Comparison of ENCODE assay signal across 8 mouse cellular contexts in genomic region chr12:113152272-113152661, GRCm38 (mm10). TPM values are rescaled to one million over a fixed set of nuclear protein-coding genes. Genes with fewer than 3 reads are reported as not detected.
DNase-seq lines count a peak whose midpoint lies in the region; ATAC-seq and TF ChIP-seq lines count a peak whose summit lies in the region.

No protein-coding gene starts in this region.

- H3K4me2 ChIP-seq in forebrain, embryonic 11.5 days (ENCODE audit: low read depth, low read length, severe bottlenecking) = peak overlapping the region; percentile 64
- H3K4me2 ChIP-seq in hindbrain, embryonic 11.5 days (replicated peaks; ENCODE audit: low read depth, low read length) = peak overlapping the region; percentile 73
- peak overlapping the region; percentile 78 for H3K4me2 ChIP-seq in liver, embryonic 16.5 days (ENCODE audit: low read depth, low read length)

- H3K36me3 ChIP-seq in kidney, adult 2 months (ENCODE audit: control insufficient read depth, insufficient read depth, low read length) = no peaks in the 10 kb centered on the region
- H3K36me3 ChIP-seq in forebrain, embryonic 11.5 days (ENCODE audit: control insufficient read depth, insufficient read depth, low read length) = no peaks in the 10 kb centered on the region
- no peaks in the 10 kb centered on the region for H3K36me3 ChIP-seq in hindbrain, embryonic 11.5 days (ENCODE audit: control insufficient read depth, insufficient read depth, low read length)
- no peaks in the 10 kb centered on the region for H3K36me3 ChIP-seq in liver, embryonic 16.5 days (ENCODE audit: control insufficient read depth, insufficient read depth)

- peaks cover 16% of the 10 kb centered on the region for H3K4me1 ChIP-seq in kidney, adult 2 months (ENCODE audit: control insufficient read depth, insufficient read depth, low read length)
- H3K4me1 ChIP-seq in forebrain, embryonic 11.5 days (replicated peaks; ENCODE audit: control insufficient read depth, insufficient read depth, low read length) = peaks cover 20% of the 10 kb centered on the region
- H3K4me1 ChIP-seq in hindbrain, embryonic 11.5 days (replicated peaks; ENCODE audit: control insufficient read depth, insufficient read depth, low read length) = peaks cover 10% of the 10 kb centered on the region; the same call in 1 of the 2 replicates
- peaks cover 52% of the 10 kb centered on the region for H3K4me1 ChIP-seq in liver, embryonic 16.5 days (ENCODE audit: control insufficient read depth, low read depth, low read length)
- H3K4me1 ChIP-seq in olfactory bulb, adult 2 months (ENCODE audit: control insufficient read depth, insufficient read depth, low read length) = peaks cover 24% of the 10 kb centered on the region

- ATAC-seq in forebrain, embryonic 11.5 days (replicated peaks; ENCODE audit: low FRiP score) = no peak
- ATAC-seq in hindbrain, embryonic 11.5 days (ENCODE audit: low FRiP score) = no peak
- no peak for ATAC-seq in liver, embryonic 16.5 days (ENCODE audit: low read depth)

- WGBS in kidney, adult 2 months = 33% methylated on average over 19 of the region's 19 CpGs
- WGBS in forebrain, embryonic 11.5 days = 25% methylated on average over 19 of the region's 19 CpGs
- WGBS in hindbrain, embryonic 11.5 days = 24% methylated on average over 19 of the region's 19 CpGs
- 5% methylated on average over 19 of the region's 19 CpGs for WGBS in liver, embryonic 16.5 days (ENCODE audit: insufficient replicate concordance)
- WGBS in olfactory bulb, adult 2 months = 41% methylated on average over 19 of the region's 19 CpGs

- no peaks in the 10 kb centered on the region for H3K9me3 ChIP-seq in forebrain, embryonic 11.5 days (ENCODE audit: control insufficient read depth, low read length)
- no peaks in the 10 kb centered on the region for H3K9me3 ChIP-seq in hindbrain, embryonic 11.5 days (ENCODE audit: control insufficient read depth, low read length)
- H3K9me3 ChIP-seq in liver, embryonic 16.5 days (replicated peaks; ENCODE audit: control insufficient read depth, low read length) = no peaks in the 10 kb centered on the region

- TF ChIP-seq CTCF in kidney, adult 2 months (conservative IDR thresholded peaks at IDR 0.05; ENCODE audit: insufficient read depth, insufficient read length, low read depth, low read length) = no peak
- no peak for TF ChIP-seq CTCF in olfactory bulb, adult 2 months (IDR thresholded peaks at IDR 0.05; ENCODE audit: insufficient read depth, low read depth, low read length)

- no peak for DNase-seq in kidney, adult 2 months
- no peak for DNase-seq in kidney, postnatal 14 days
- DNase-seq in forebrain, embryonic 11.5 days (ENCODE audit: low spot score) = no peak
- no peak for DNase-seq in hindbrain, embryonic 11.5 days (ENCODE audit: low spot score)
- DNase-seq in yolk sac, embryonic 10.5 days (ENCODE audit: low spot score) = no peak
- no peak for DNase-seq in layer of hippocampus, adult 18-20 months (ENCODE audit: low spot score in 2 of 2)

- no peak for TF ChIP-seq POLR2A in kidney, adult 2 months (IDR thresholded peaks at IDR 0.05; ENCODE audit: low read depth, low read length)
- no peak for TF ChIP-seq POLR2A in olfactory bulb, adult 2 months (IDR thresholded peaks at IDR 0.05; ENCODE audit: insufficient read depth, low read depth, low read length)

- H3K27ac ChIP-seq in kidney, adult 2 months (ENCODE audit: insufficient read depth, low read depth, low read length) = no peak overlapping the region
- no peak overlapping the region for H3K27ac ChIP-seq in forebrain, embryonic 11.5 days (ENCODE audit: low read depth, low read length)
- no peak overlapping the region for H3K27ac ChIP-seq in hindbrain, embryonic 11.5 days (ENCODE audit: low read depth, low read length)
- H3K27ac ChIP-seq in liver, embryonic 16.5 days (ENCODE audit: low read length) = no peak overlapping the region
- no peak overlapping the region for H3K27ac ChIP-seq in olfactory bulb, adult 2 months (ENCODE audit: insufficient read depth, low read depth, low read length)

- H3K9ac ChIP-seq in forebrain, embryonic 11.5 days (ENCODE audit: low read length) = peak overlapping the region; percentile 43
- H3K9ac ChIP-seq in hindbrain, embryonic 11.5 days (ENCODE audit: low read depth, low read length) = peak overlapping the region; percentile 45; the same call in 1 of the 2 replicates
- peak overlapping the region; percentile 58 for H3K9ac ChIP-seq in liver, embryonic 16.5 days (ENCODE audit: low read depth, low read length)

- H3K4me3 ChIP-seq in kidney, adult 2 months (ENCODE audit: insufficient read depth, low read depth, low read length) = peak overlapping the region; percentile 53
- H3K4me3 ChIP-seq in forebrain, embryonic 11.5 days (ENCODE audit: low read depth, low read length) = peak overlapping the region; percentile 43
- peak overlapping the region; percentile 32 for H3K4me3 ChIP-seq in hindbrain, embryonic 11.5 days (ENCODE audit: low read depth, low read length)
- peak overlapping the region; percentile 57 for H3K4me3 ChIP-seq in liver, embryonic 16.5 days (ENCODE audit: low read depth, low read length)
- H3K4me3 ChIP-seq in olfactory bulb, adult 2 months (ENCODE audit: insufficient read depth, low read depth, low read length) = peak overlapping the region; percentile 21

- H3K27me3 ChIP-seq in kidney, adult 2 months (replicated peaks; ENCODE audit: control insufficient read depth, insufficient read depth, low read length) = no peaks in the 10 kb centered on the region
- H3K27me3 ChIP-seq in forebrain, embryonic 11.5 days (ENCODE audit: control insufficient read depth, insufficient read depth, low read length) = peaks cover 11% of the 10 kb centered on the region
- peaks cover 12% of the 10 kb centered on the region; the same call in 1 of the 2 replicates for H3K27me3 ChIP-seq in hindbrain, embryonic 11.5 days (ENCODE audit: control insufficient read depth, insufficient read depth, low read length)
- peaks cover 34% of the 10 kb centered on the region for H3K27me3 ChIP-seq in liver, embryonic 16.5 days (ENCODE audit: control insufficient read depth, insufficient read depth, low read depth, low read length)

RNA-seq across cellular contexts. Expression of gene Tedc1, which starts 4.0 kb away (rescaled TPM):
- 1.0 and 1.3 TPM in 2 replicates for polyA plus RNA-seq in kidney, adult 2 months (2012; rRNA removed)
- 57.2 and 58.2 TPM in 2 replicates for polyA plus RNA-seq in forebrain, embryonic 11.5 days (2014; fragmentation: Nextera tagmentation; extraction: Ambion mirVana)
- polyA plus RNA-seq in hindbrain, embryonic 11.5 days (2014; fragmentation: Nextera tagmentation; extraction: Ambion mirVana) = 28.8 and 31.4 TPM in 2 replicates
- 9.1 and 9.2 TPM in 2 replicates for polyA plus RNA-seq in liver, embryonic 16.5 days (2015; fragmentation: Nextera tagmentation; extraction: Ambion mirVana)
- not detected in 2 replicates for polyA plus RNA-seq in olfactory bulb, adult 2 months (2012; ENCODE audit: insufficient read depth, insufficient read length, low replicate concordance, missing spikeins)
- total RNA-seq in layer of hippocampus, adult 18-20 months (2021) = under 1 TPM; 0.91 to 0.97 TPM

RNA-seq across cellular contexts. Expression of gene Crip1, which starts 6.2 kb away (rescaled TPM):
- 195 and 229 TPM in 2 replicates for polyA plus RNA-seq in kidney, adult 2 months (2012; rRNA removed)
- polyA plus RNA-seq in forebrain, embryonic 11.5 days (2014; fragmentation: Nextera tagmentation; extraction: Ambion mirVana) = 61.3 and 66.5 TPM in 2 replicates
- 76.0 and 84.7 TPM in 2 replicates for polyA plus RNA-seq in hindbrain, embryonic 11.5 days (2014; fragmentation: Nextera tagmentation; extraction: Ambion mirVana)
- 97.4 and 102 TPM in 2 replicates for polyA plus RNA-seq in liver, embryonic 16.5 days (2015; fragmentation: Nextera tagmentation; extraction: Ambion mirVana)
- not detected in 2 replicates for polyA plus RNA-seq in olfactory bulb, adult 2 months (2012; ENCODE audit: insufficient read depth, insufficient read length, low replicate concordance, missing spikeins)
- total RNA-seq in layer of hippocampus, adult 18-20 months (2021) = 10 to 100 TPM in 1 of 2 experiments, 1 to 10 TPM in 1; 9.5 to 10.3 TPM

RNA-seq across cellular contexts. Expression of gene Crip2, which starts 12.2 kb away (rescaled TPM):
- 221 and 233 TPM in 2 replicates for polyA plus RNA-seq in kidney, adult 2 months (2012; rRNA removed)
- polyA plus RNA-seq in forebrain, embryonic 11.5 days (2014; fragmentation: Nextera tagmentation; extraction: Ambion mirVana) = 186 and 217 TPM in 2 replicates
- 208 TPM in 2 replicates for polyA plus RNA-seq in hindbrain, embryonic 11.5 days (2014; fragmentation: Nextera tagmentation; extraction: Ambion mirVana)
- polyA plus RNA-seq in liver, embryonic 16.5 days (2015; fragmentation: Nextera tagmentation; extraction: Ambion mirVana) = 41.6 and 43.8 TPM in 2 replicates
- polyA plus RNA-seq in olfactory bulb, adult 2 months (2012; ENCODE audit: insufficient read depth, insufficient read length, low replicate concordance, missing spikeins) = not detected in 2 replicates
- total RNA-seq in layer of hippocampus, adult 18-20 months (2021) = 100 to 1,000 TPM in 1 of 2 experiments, 10 to 100 TPM in 1; 91.2 to 107 TPM

RNA-seq across cellular contexts. Expression of gene Tmem121, which starts 33.5 kb away (rescaled TPM):
- polyA plus RNA-seq in kidney, adult 2 months (2012; rRNA removed) = 0.27 and 0.41 TPM in 2 replicates
- 17.0 and 20.3 TPM in 2 replicates for polyA plus RNA-seq in forebrain, embryonic 11.5 days (2014; fragmentation: Nextera tagmentation; extraction: Ambion mirVana)
- polyA plus RNA-seq in hindbrain, embryonic 11.5 days (2014; fragmentation: Nextera tagmentation; extraction: Ambion mirVana) = 8.9 and 10.8 TPM in 2 replicates
- polyA plus RNA-seq in liver, embryonic 16.5 days (2015; fragmentation: Nextera tagmentation; extraction: Ambion mirVana) = 0.36 and 0.39 TPM in 2 replicates
- polyA plus RNA-seq in olfactory bulb, adult 2 months (2012; ENCODE audit: insufficient read depth, insufficient read length, low replicate concordance, missing spikeins) = not detected in 2 replicates
- 10 to 100 TPM; 19.4 to 25.4 TPM for total RNA-seq in layer of hippocampus, adult 18-20 months (2021)

RNA-seq across cellular contexts. Expression of gene Mta1, which starts 54.2 kb away (rescaled TPM):
- polyA plus RNA-seq in kidney, adult 2 months (2012; rRNA removed) = 39.0 and 44.4 TPM in 2 replicates
- 25.3 and 27.7 TPM in 2 replicates for polyA plus RNA-seq in forebrain, embryonic 11.5 days (2014; fragmentation: Nextera tagmentation; extraction: Ambion mirVana)
- polyA plus RNA-seq in hindbrain, embryonic 11.5 days (2014; fragmentation: Nextera tagmentation; extraction: Ambion mirVana) = 17.2 and 19.4 TPM in 2 replicates
- 3.4 and 3.5 TPM in 2 replicates for polyA plus RNA-seq in liver, embryonic 16.5 days (2015; fragmentation: Nextera tagmentation; extraction: Ambion mirVana)
- polyA plus RNA-seq in olfactory bulb, adult 2 months (2012; ENCODE audit: insufficient read depth, insufficient read length, low replicate concordance, missing spikeins) = not detected in 2 replicates
- 10 to 100 TPM; 69.6 to 75.6 TPM for total RNA-seq in layer of hippocampus, adult 18-20 months (2021)

Comparison
In these comparisons a context has a peak if more than half of its experiments do, and no peak if none do; other contexts are left out.
1. RNA of gene Crip1, which starts 6.2 kb away (polyA plus RNA-seq): 195 to 229 TPM in kidney, adult 2 months, 97.4 to 102 TPM in liver, embryonic 16.5 days, 76.0 to 84.7 TPM in hindbrain, embryonic 11.5 days and 61.3 to 66.5 TPM in forebrain, embryonic 11.5 days; not detected in olfactory bulb, adult 2 months; every median in the first group is over 10 times any median in the second.
2. RNA of gene Crip2, which starts 12.2 kb away (polyA plus RNA-seq): 221 to 233 TPM in kidney, adult 2 months, 208 TPM in hindbrain, embryonic 11.5 days, 186 to 217 TPM in forebrain, embryonic 11.5 days and 41.6 to 43.8 TPM in liver, embryonic 16.5 days; not detected in olfactory bulb, adult 2 months; every median in the first group is over 10 times any median in the second.
3. Peak in every context shown above with its lines, with median percentiles within 50 percentile points of each other: H3K4me3 ChIP-seq, H3K4me2 ChIP-seq and H3K9ac ChIP-seq.